Mouse (Mus musculus): ENCODE measurements around the gene Schip1. TPM values are rescaled to one million over a fixed set of nuclear protein-coding genes. Genes with fewer than 3 reads are reported as not detected.

The Schip1 gene
- polyA plus RNA-seq, 1 experiment from 2014 or later: 73.7 TPM

- ATAC-seq (ENCODE audit: insufficient number of reproducible peaks, insufficient read depth, low FRiP score, low read depth): no peak
- 81% methylated on average over 7 of the region's 7 CpGs for WGBS
Observed at GRCm38 (mm10) chr3:68642935-68643334, 578.3 kb downstream of the Schip1 start.

DNA sequence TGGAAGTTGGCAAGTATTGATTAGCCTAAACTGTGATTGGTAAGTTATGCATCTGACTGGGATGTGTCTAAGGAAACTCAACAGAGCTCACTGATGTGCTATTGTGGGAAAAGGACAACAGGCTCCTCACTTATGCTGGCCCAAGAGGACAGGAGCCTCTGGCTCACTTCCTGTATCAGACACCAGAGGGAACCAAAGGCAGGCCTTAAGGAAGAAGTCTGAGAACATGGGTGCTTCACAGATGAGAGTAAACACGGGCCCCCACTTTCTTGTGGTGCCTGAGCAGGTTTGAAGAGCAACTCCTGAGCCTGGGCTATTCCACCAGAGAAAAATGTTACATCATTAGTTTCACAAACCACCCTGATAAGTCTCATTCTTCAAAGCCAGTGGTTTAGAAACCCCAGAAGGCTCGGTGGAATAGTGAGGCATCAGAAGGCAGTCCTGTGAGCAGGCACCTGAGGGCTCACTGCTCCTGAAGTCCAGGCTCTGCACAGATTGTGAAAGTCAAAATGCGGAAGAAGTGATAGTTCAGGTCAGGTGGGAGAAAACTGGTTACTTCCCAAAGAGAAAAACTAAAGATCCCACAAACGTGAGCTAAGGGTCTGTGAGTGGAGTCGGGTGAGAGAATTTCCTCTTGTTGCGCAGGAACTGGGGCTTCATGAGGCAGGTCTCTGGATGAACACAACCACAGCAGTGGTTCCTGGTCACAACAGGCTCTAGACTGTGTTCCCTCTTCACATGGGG lies 582.0 kb downstream of the Schip1 start:
- no peak for ATAC-seq (ENCODE audit: insufficient number of reproducible peaks, insufficient read depth, low FRiP score, low read depth)
- H3K27ac ChIP-seq (replicated peaks in 1 of 2; ENCODE audit: control insufficient read depth in 1 of 2, insufficient read depth in 1 of 2, low read depth in 2 of 2, low read length in 2 of 2): no peak overlapping the region
- H3K4me3 ChIP-seq (ENCODE audit: control insufficient read depth in 1 of 2, insufficient read depth in 1 of 2, low read depth in 1 of 2, low read length in 2 of 2): no peak overlapping the region
- no peak overlapping the region for H3K4me2 ChIP-seq (ENCODE audit: low read length)
- WGBS: 82% methylated on average over 6 of the region's 6 CpGs
- no peaks in the 10 kb centered on the region for H3K36me3 ChIP-seq (ENCODE audit: control insufficient read depth, insufficient read depth, low read length)
- H3K27me3 ChIP-seq (ENCODE audit: control insufficient read depth, insufficient read depth, low read length): no peaks in the 10 kb centered on the region
- no peaks in the 10 kb centered on the region for H3K4me1 ChIP-seq (ENCODE audit: control insufficient read depth in 2 of 2, insufficient read depth in 2 of 2, low read length in 2 of 2)
- no peaks in the 10 kb centered on the region for H3K9me3 ChIP-seq (ENCODE audit: control insufficient read depth, low read length)
- H3K9ac ChIP-seq (ENCODE audit: low read length): no peak overlapping the region

More at GRCm38 (mm10) chr3:68642935-68643334, 578.3 kb downstream of the Schip1 start:
- H3K36me3 ChIP-seq (ENCODE audit: control insufficient read depth, insufficient read depth, low read length): no peaks in the 10 kb centered on the region
- H3K4me2 ChIP-seq (ENCODE audit: low read length): no peak overlapping the region
- H3K4me1 ChIP-seq (ENCODE audit: control insufficient read depth in 2 of 2, insufficient read depth in 2 of 2, low read length in 2 of 2): no peaks in the 10 kb centered on the region
- no peaks in the 10 kb centered on the region for H3K9me3 ChIP-seq (ENCODE audit: control insufficient read depth, low read length)
- no peak overlapping the region for H3K27ac ChIP-seq (replicated peaks in 1 of 2; ENCODE audit: control insufficient read depth in 1 of 2, insufficient read depth in 1 of 2, low read depth in 2 of 2, low read length in 2 of 2)
- no peaks in the 10 kb centered on the region for H3K27me3 ChIP-seq (ENCODE audit: control insufficient read depth, insufficient read depth, low read length)
- H3K9ac ChIP-seq (ENCODE audit: low read length): no peak overlapping the region
- H3K4me3 ChIP-seq (ENCODE audit: control insufficient read depth in 1 of 2, insufficient read depth in 1 of 2, low read depth in 1 of 2, low read length in 2 of 2): no peak overlapping the region

GRCm38 (mm10) chr3:68647282-68647681 lies 582.7 kb downstream of the Schip1 start:
- Histone ChIP-seq H3K36me3 (ENCODE audit: control insufficient read depth, insufficient read depth, low read length) (no peaks in the 10 kb centered on the region), H3K4me3 (ENCODE audit: control insufficient read depth in 1 of 2, insufficient read depth in 1 of 2, low read depth in 1 of 2, low read length in 2 of 2) (no peak overlapping the region), H3K27ac (replicated peaks in 1 of 2; ENCODE audit: control insufficient read depth in 1 of 2, insufficient read depth in 1 of 2, low read depth in 2 of 2, low read length in 2 of 2) (no peak overlapping the region), H3K27me3 (ENCODE audit: control insufficient read depth, insufficient read depth, low read length) (no peaks in the 10 kb centered on the region), H3K4me1 (ENCODE audit: control insufficient read depth in 2 of 2, insufficient read depth in 2 of 2, low read length in 2 of 2) (no peaks in the 10 kb centered on the region), H3K9ac (ENCODE audit: low read length) (no peak overlapping the region), H3K9me3 (ENCODE audit: control insufficient read depth, low read length) (no peaks in the 10 kb centered on the region), H3K4me2 (ENCODE audit: low read length) (no peak overlapping the region)
- whole genome bisulfite sequencing: 77% methylated on average over 3 of the region's 3 CpGs
- ATAC-seq (ENCODE audit: insufficient number of reproducible peaks, insufficient read depth, low FRiP score, low read depth): no peak

GRCm38 (mm10) chr3:68650251-68650650 lies 585.6 kb downstream of the Schip1 start:
- Histone ChIP-seq H3K4me1 (ENCODE audit: control insufficient read depth in 2 of 2, insufficient read depth in 2 of 2, low read length in 2 of 2) (no peaks in the 10 kb centered on the region), H3K9ac (ENCODE audit: low read length) (no peak overlapping the region), H3K9me3 (ENCODE audit: control insufficient read depth, low read length) (no peaks in the 10 kb centered on the region), H3K4me2 (ENCODE audit: low read length) (no peak overlapping the region), H3K36me3 (ENCODE audit: control insufficient read depth, insufficient read depth, low read length) (no peaks in the 10 kb centered on the region), H3K27ac (replicated peaks in 1 of 2; ENCODE audit: control insufficient read depth in 1 of 2, insufficient read depth in 1 of 2, low read depth in 2 of 2, low read length in 2 of 2) (no peak overlapping the region), H3K27me3 (ENCODE audit: control insufficient read depth, insufficient read depth, low read length) (no peaks in the 10 kb centered on the region), H3K4me3 (ENCODE audit: control insufficient read depth in 1 of 2, insufficient read depth in 1 of 2, low read depth in 1 of 2, low read length in 2 of 2) (no peak overlapping the region)
- WGBS: 87% methylated on average over 3 of the region's 3 CpGs
- ATAC-seq (ENCODE audit: insufficient number of reproducible peaks, insufficient read depth, low FRiP score, low read depth): no peak

GRCm38 (mm10) chr3:68656607-68657352 lies 592.2 kb downstream of the Schip1 start:
- H3K4me1 ChIP-seq (ENCODE audit: control insufficient read depth in 2 of 2, insufficient read depth in 2 of 2, low read length in 2 of 2): peaks cover 2 to 15% of the 10 kb centered on the region in 2 experiments; a peak in 3 of 4 replicates
- no peaks in the 10 kb centered on the region for H3K27me3 ChIP-seq (ENCODE audit: control insufficient read depth, insufficient read depth, low read length)
- H3K9ac ChIP-seq (ENCODE audit: low read length): no peak overlapping the region
- H3K4me2 ChIP-seq (ENCODE audit: low read length): no peak overlapping the region
- no peak for ATAC-seq (ENCODE audit: insufficient number of reproducible peaks, insufficient read depth, low FRiP score, low read depth)
- no peaks in the 10 kb centered on the region for H3K36me3 ChIP-seq (ENCODE audit: control insufficient read depth, insufficient read depth, low read length)
- no peak overlapping the region for H3K27ac ChIP-seq (replicated peaks in 1 of 2; ENCODE audit: control insufficient read depth in 1 of 2, insufficient read depth in 1 of 2, low read depth in 2 of 2, low read length in 2 of 2)
- no peaks in the 10 kb centered on the region for H3K9me3 ChIP-seq (ENCODE audit: control insufficient read depth, low read length)
- WGBS: 82% methylated on average over 4 of the region's 4 CpGs
- no peak overlapping the region for H3K4me3 ChIP-seq (ENCODE audit: control insufficient read depth in 1 of 2, insufficient read depth in 1 of 2, low read depth in 1 of 2, low read length in 2 of 2)

DNA sequence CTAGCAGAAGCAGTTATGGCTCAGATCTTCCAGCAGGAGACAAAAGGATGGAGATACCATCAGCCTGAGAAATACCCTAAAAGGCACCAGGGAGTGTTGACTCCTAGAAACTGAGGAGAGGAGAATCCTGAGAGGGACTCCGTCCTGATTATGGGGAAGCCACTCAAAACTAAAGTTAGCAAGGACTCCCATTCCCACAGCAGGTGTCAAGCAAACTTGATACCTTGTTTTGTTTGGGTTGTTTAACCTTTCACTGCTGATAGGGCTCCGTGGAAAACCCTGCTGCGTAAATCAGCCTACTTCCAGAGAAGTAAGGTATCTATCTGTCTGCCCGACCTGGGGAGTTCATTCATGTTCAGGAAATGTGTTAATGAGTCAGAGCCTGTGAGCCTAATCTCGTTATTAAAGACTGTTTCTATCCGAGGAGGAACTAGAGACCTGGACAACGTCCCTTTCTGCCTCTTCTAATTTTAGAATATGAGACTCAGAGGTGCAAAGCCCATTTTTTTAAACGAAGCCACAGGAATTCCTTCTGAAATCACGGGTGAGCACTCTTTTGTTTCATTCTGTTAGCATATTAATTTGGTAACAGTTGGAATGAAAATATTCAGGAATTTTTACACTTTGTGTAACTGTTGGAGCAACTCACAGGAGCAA lies 593.1 kb downstream of the Schip1 start:
- no peak for ATAC-seq (ENCODE audit: insufficient number of reproducible peaks, insufficient read depth, low FRiP score, low read depth)
- Histone ChIP-seq H3K9ac (ENCODE audit: low read length) (no peak overlapping the region), H3K27me3 (ENCODE audit: control insufficient read depth, insufficient read depth, low read length) (no peaks in the 10 kb centered on the region), H3K36me3 (ENCODE audit: control insufficient read depth, insufficient read depth, low read length) (no peaks in the 10 kb centered on the region), H3K4me3 (ENCODE audit: control insufficient read depth in 1 of 2, insufficient read depth in 1 of 2, low read depth in 1 of 2, low read length in 2 of 2) (no peak overlapping the region), H3K4me1 (ENCODE audit: control insufficient read depth in 2 of 2, insufficient read depth in 2 of 2, low read length in 2 of 2) (peaks cover 2 to 15% of the 10 kb centered on the region in 2 experiments; a peak in 3 of 4 replicates), H3K9me3 (ENCODE audit: control insufficient read depth, low read length) (no peaks in the 10 kb centered on the region), H3K4me2 (ENCODE audit: low read length) (peak overlapping the region; percentile 37), H3K27ac (replicated peaks in 1 of 2; ENCODE audit: control insufficient read depth in 1 of 2, insufficient read depth in 1 of 2, low read depth in 2 of 2, low read length in 2 of 2) (no peak overlapping the region)
- 5% methylated on average over 9 of the region's 9 CpGs for WGBS

DNA sequence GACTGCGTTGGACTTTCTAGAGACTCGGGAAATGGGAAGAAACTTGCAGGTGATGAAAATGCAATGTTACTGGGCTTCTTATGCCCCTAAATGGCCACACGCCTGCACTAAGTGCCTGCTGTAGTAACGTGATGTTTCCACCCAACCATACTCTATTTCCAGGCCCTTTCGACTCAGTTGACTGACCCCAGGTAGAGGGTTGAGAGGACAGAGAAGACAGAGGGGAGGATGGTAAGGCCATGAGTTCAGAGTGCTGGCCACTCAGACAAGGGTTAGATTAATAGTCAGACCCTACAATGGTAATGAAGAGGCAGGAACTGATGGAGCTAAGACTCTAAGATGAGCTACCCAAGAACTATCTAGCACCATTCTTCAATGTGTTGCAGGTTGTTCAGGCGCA lies 595.4 kb downstream of the Schip1 start:
- Histone ChIP-seq H3K4me1 (ENCODE audit: control insufficient read depth in 2 of 2, insufficient read depth in 2 of 2, low read length in 2 of 2) (peaks cover 2 to 15% of the 10 kb centered on the region in 2 experiments; a peak in 3 of 4 replicates), H3K27ac (replicated peaks in 1 of 2; ENCODE audit: control insufficient read depth in 1 of 2, insufficient read depth in 1 of 2, low read depth in 2 of 2, low read length in 2 of 2) (no peak overlapping the region), H3K4me2 (ENCODE audit: low read length) (no peak overlapping the region), H3K36me3 (ENCODE audit: control insufficient read depth, insufficient read depth, low read length) (no peaks in the 10 kb centered on the region), H3K27me3 (ENCODE audit: control insufficient read depth, insufficient read depth, low read length) (no peaks in the 10 kb centered on the region), H3K9ac (ENCODE audit: low read length) (no peak overlapping the region), H3K4me3 (ENCODE audit: control insufficient read depth in 1 of 2, insufficient read depth in 1 of 2, low read depth in 1 of 2, low read length in 2 of 2) (no peak overlapping the region), H3K9me3 (ENCODE audit: control insufficient read depth, low read length) (no peaks in the 10 kb centered on the region)
- 94% methylated on average over 6 of the region's 6 CpGs for WGBS
- no peak for ATAC-seq (ENCODE audit: insufficient number of reproducible peaks, insufficient read depth, low FRiP score, low read depth)
